Mouse (Mus musculus) neural tube, embryonic 15.5 days (tissue): ENCODE data around the gene Slain2. TPM values are rescaled to one million over a fixed set of nuclear protein-coding genes. Genes with fewer than 3 reads are reported as not detected.
"Not testable (repeated sequence)": the region's sequence is repeated elsewhere in the genome, so short reads cannot be mapped to it uniquely, and the experiment has no call there.

Experiments used
- ATAC-seq: fragments of 200-750 bp; cut with Nextera tagmentation; 2 replicates; pipeline ENCODE4 v1.8.0; 2017; ENCODE audit warnings: mild to moderate bottlenecking, moderate TSS enrichment, moderate library complexity; ENCODE audit not compliant: low FRiP score
- H3K27ac ChIP-seq: fragments of 300-500 bp; sonication (generic); replicated peaks from 2 replicates; pipeline ENCODE4 v1.5.1; 2015; ENCODE audit warnings: mild to moderate bottlenecking, inconsistent platforms
- H3K27me3 ChIP-seq: fragments of 300-500 bp; sonication (generic); replicated peaks from 2 replicates; pipeline ENCODE4 v1.6.1; 2015; ENCODE audit warnings: inconsistent platforms
- H3K36me3 ChIP-seq: fragments of 300-500 bp; sonication (generic); 2 replicates; pipeline ENCODE4 v1.6.1; 2015; ENCODE audit warnings: inconsistent platforms
- H3K4me1 ChIP-seq: fragments of 300-500 bp; sonication (generic); 2 replicates; pipeline ENCODE4 v1.6.1; 2015; ENCODE audit warnings: inconsistent platforms
- H3K4me2 ChIP-seq: fragments of 300-500 bp; sonication (generic); 2 replicates; pipeline ENCODE4 v1.6.1; 2015; ENCODE audit warnings: inconsistent platforms, mild to moderate bottlenecking, moderate library complexity
- H3K4me3 ChIP-seq: fragments of 300-500 bp; sonication (generic); replicated peaks from 2 replicates; pipeline ENCODE4 v1.5.1; 2015; ENCODE audit warnings: mild to moderate bottlenecking, inconsistent platforms
- H3K9ac ChIP-seq: fragments of 300-500 bp; sonication (generic); replicated peaks from 2 replicates; pipeline ENCODE4 v1.6.1; 2015; ENCODE audit warnings: mild to moderate bottlenecking, inconsistent platforms
- H3K9me3 ChIP-seq: fragments of 300-500 bp; sonication (generic); replicated peaks from 2 replicates; pipeline ENCODE4 v1.6.1; 2016; ENCODE audit warnings: inconsistent platforms
- WGBS: fragments of 180-500 bp; shearing (Covaris S2); methylation state at CpG from one replicate; pipeline ENCODE4 v1.1.7; 2015; ENCODE audit warnings: mixed read lengths; 5-methylcytosine and 5-hydroxymethylcytosine counted together
- polyA plus RNA-seq: library from polyadenylated mRNA; unstranded; fragments of >200 nt; fragmentation: Nextera tagmentation; extraction: Ambion mirVana; gene quantifications from 2 replicates; pipeline ENCODE4 v1.2.1, GENCODE M21; 2015

Slain2 gene
- polyA plus RNA-seq, 1 experiment from 2014 or later = 15.3 TPM

DNA sequence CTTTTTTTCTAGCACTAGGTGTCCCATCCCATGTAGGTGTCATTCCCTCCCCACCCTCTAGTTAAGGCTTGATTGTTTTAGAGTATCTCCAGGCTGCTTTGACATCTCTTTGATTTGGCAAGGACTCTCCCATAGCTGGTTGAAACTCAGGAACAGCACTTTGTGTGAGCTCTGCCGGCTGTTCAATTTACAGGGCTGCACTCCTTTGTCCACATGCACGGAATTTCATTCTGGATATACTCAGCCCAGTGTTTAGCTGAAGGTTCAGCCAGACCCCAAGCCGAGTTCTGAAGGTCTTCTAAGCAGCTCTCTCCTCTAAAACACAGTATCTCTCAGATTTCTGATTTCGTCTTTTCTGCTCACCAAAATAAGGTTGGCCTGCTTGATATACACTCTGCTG lies 58.3 kb downstream of the Slain2 start:
- Histone ChIP-seq H3K4me1 (no peaks in the 10 kb centered on the region), H3K4me2 (no peak overlapping the region), H3K4me3 (no peak overlapping the region), H3K36me3 (peaks cover 42% of the 10 kb centered on the region), H3K9me3 (no peaks in the 10 kb centered on the region), H3K27ac (0 out of 2 replicates have a peak overlapping the region, but pooled peaks have one; percentile 18), H3K9ac (no peak overlapping the region), H3K27me3 (no peaks in the 10 kb centered on the region)
- no peak for ATAC-seq
- 67% methylated on average over 4 of the region's 4 CpGs for WGBS

DNA sequence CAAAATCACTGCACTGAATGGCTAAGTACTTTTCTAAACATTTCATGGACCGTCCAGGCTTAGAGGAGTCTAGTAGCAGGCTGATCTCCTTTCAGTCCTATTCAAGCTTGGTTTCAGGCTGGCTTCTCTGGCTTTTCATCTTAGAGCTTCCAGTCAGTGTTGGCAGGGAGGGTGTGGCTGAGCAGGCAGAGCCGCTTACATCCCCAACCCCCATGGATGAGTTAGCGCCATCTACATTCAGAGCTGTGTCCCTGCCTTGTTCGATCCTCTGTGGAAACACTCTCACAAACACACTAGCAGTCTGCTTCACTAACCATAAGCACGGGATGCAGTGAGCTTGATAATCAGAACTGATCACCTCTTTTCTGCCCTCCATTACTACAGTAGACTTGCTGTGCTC lies 58.8 kb downstream of the Slain2 start:
- 64% methylated on average over 5 of the region's 5 CpGs for WGBS
- Histone ChIP-seq H3K27me3 (no peaks in the 10 kb centered on the region), H3K4me3 (no peak overlapping the region), H3K36me3 (peaks cover 42% of the 10 kb centered on the region), H3K4me1 (no peaks in the 10 kb centered on the region), H3K27ac (0 out of 2 replicates have a peak overlapping the region, but pooled peaks have one; percentile 18), H3K4me2 (no peak overlapping the region), H3K9me3 (no peaks in the 10 kb centered on the region), H3K9ac (no peak overlapping the region)
- no peak for ATAC-seq

DNA sequence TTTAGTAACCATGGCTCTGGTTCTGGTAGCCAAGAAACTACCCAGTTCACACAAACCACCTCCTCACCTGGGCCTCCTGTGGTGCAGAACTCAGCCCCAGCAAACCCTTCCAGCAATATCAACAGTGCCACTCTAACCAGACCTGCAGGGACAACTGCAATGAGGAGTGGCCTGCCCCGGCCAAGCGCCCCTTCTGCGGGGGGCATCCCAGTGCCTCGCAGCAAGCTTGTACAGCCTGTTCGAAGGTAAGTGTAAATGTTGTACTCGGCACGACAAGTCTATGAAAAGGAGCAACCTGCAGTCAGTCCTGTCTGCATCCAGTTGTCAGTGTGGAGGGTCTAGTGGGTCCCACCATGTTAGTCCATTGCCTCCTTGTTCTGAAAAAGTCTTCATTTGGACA lies 60.5 kb downstream of the Slain2 start, which contains the start of gene Gm10135:
Gene Gm10135, minus strand, starts transcription at position 101 of the 400 bp plus-strand sequence.
- 96% methylated on average over 7 of the region's 7 CpGs for WGBS
- ATAC-seq = no peak
- Histone ChIP-seq H3K4me3 (no peak within 1 kb of the TSS), H3K9ac (no peak within 1 kb of the TSS), H3K27ac (no peak within 1 kb of the TSS), H3K27me3 (no peaks in the 10 kb centered on the region), H3K9me3 (no peaks in the 10 kb centered on the region), H3K36me3 (peaks cover 36% of the 10 kb centered on the region), H3K4me1 (no peaks in the 10 kb centered on the region), H3K4me2 (no peak within 1 kb of the TSS)

DNA sequence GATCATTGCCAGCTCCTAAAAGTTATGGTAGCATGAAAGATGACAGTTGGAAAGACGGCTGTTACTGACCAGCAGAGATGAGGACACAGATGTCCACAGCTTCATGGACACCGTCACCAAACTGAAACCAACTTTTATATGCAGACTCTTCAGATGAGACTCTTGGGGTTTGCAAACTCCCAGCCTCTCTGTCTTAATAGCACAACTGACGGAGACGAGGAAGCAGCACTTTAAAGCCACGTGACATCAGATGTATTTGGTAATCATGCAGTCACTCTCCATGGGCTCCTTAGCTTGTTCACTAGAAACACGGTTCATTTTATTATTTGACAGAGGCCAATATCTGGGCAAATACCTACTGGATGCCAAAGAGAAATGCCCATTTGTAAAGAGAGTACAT lies 61.9 kb downstream of the Slain2 start:
- no peaks in the 10 kb centered on the region for H3K27me3 ChIP-seq
- H3K4me3 ChIP-seq = no peak overlapping the region
- no peak overlapping the region for H3K4me2 ChIP-seq
- H3K4me1 ChIP-seq = no peaks in the 10 kb centered on the region
- 69% methylated on average over 6 of the region's 6 CpGs for WGBS
- peaks cover 38% of the 10 kb centered on the region for H3K36me3 ChIP-seq
- H3K9me3 ChIP-seq = no peaks in the 10 kb centered on the region
- no peak overlapping the region for H3K9ac ChIP-seq
- ATAC-seq = no peak
- H3K27ac ChIP-seq = no peak overlapping the region

DNA sequence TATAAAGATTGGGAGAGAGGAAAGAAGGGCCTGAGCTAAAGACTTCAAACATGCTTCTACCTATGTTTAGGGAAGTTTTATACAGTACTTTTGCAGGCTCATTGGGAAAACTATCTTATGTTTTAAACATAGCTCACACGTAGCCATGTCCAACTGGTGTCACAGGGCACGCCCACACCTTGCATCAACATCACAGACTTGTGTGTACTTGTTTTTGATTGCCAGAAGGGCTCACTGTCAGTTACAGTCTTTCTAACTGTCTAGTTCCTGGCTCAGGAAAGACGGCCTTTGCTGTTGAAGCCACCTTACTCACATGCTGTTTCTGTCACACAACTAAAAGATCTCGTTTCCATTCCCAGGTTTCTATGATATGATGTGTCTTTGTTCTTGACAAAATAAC lies 62.4 kb downstream of the Slain2 start:
- no peak for ATAC-seq
- no peaks in the 10 kb centered on the region for H3K9me3 ChIP-seq
- WGBS = 94% methylated on average over 4 of the region's 4 CpGs
- peaks cover 36% of the 10 kb centered on the region for H3K36me3 ChIP-seq
- no peaks in the 10 kb centered on the region for H3K27me3 ChIP-seq
- H3K4me3 ChIP-seq = no peak overlapping the region
- no peaks in the 10 kb centered on the region for H3K4me1 ChIP-seq
- no peak overlapping the region for H3K9ac ChIP-seq
- H3K27ac ChIP-seq = no peak overlapping the region
- H3K4me2 ChIP-seq = no peak overlapping the region

DNA sequence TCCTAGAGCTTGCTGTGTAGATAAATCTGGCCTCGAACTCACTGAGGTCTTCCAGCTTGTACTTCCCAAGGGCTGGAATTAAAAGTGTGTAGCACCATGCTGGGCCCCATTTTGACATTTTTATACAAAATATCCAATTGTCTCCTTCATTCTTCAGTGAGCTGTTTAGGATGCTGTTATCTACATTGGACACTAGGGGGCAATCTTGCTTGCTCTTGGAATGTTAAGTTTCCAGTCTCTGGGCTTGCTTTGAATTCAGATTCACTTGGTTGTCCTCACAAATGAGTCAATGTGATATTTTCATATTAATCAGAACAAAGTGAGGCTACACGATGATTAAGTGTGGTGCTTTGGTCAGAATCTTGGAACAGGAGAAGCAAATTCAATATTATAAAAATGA lies 70.0 kb downstream of the Slain2 start:
- Histone ChIP-seq H3K36me3 (peaks cover 4% of the 10 kb centered on the region; the same call in 1 of the 2 replicates), H3K27ac (no peak overlapping the region), H3K27me3 (no peaks in the 10 kb centered on the region), H3K4me3 (no peak overlapping the region), H3K9ac (no peak overlapping the region), H3K9me3 (no peaks in the 10 kb centered on the region), H3K4me1 (no peaks in the 10 kb centered on the region), H3K4me2 (no peak overlapping the region)
- WGBS = 4% methylated on average over 2 of the region's 2 CpGs
- ATAC-seq = peak; percentile 20; the same call in 1 of the 2 replicates

DNA sequence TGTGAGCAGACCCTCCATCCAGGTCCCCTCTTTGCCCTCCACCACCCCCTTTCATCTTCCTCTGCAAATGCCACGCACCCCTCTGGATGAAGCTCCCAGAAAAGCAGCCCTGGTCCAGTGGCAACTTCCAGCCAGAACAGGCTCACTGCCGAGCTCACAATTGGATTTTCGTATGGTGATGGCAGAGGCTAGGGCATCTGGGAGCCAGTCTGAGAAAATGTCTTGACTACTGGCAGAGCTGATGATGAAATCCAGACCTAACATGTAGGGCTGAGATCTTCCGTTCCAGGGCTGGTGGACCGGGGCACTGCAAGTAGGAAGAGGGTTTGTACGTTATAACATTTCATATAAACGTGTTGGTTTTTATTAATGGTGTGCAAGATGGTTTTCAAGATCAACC lies 73.7 kb downstream of the Slain2 start:
- H3K27me3 ChIP-seq = no peaks in the 10 kb centered on the region
- no peaks in the 10 kb centered on the region for H3K9me3 ChIP-seq
- H3K4me3 ChIP-seq = no peak overlapping the region
- H3K4me2 ChIP-seq = no peak overlapping the region
- 88% methylated on average over 7 of the region's 7 CpGs for WGBS
- no peak for ATAC-seq
- no peak overlapping the region for H3K9ac ChIP-seq
- H3K27ac ChIP-seq = no peak overlapping the region
- H3K4me1 ChIP-seq = peaks cover 2% of the 10 kb centered on the region; the same call in 1 of the 2 replicates
- no peaks in the 10 kb centered on the region for H3K36me3 ChIP-seq

DNA sequence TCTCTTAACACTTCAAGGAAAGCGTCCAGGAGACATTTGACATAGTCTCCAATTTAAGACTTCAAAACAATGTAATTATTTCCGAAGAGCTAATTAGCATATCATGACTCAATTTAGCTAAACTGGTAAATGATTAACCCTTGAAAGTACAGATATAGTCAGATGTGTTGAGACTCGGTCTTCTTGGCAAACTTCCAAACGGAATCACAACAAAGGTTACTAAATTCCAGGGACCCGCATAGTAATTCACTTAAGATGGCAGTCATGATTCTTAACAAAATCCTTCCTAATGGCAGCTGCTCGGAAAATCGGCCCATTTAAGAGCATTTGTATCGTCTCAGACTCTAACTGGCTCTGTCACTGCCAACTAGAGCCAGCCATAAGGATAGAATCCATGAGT lies 75.7 kb downstream of the Slain2 start:
- no peak overlapping the region for H3K4me3 ChIP-seq
- no peak for ATAC-seq
- H3K36me3 ChIP-seq = no peaks in the 10 kb centered on the region
- no peaks in the 10 kb centered on the region for H3K27me3 ChIP-seq
- H3K4me2 ChIP-seq = no peak overlapping the region
- no peak overlapping the region for H3K9ac ChIP-seq
- H3K4me1 ChIP-seq = peaks cover 2% of the 10 kb centered on the region; the same call in 1 of the 2 replicates
- no peaks in the 10 kb centered on the region for H3K9me3 ChIP-seq
- WGBS = 56% methylated on average over 8 of the region's 8 CpGs
- no peak overlapping the region for H3K27ac ChIP-seq

DNA sequence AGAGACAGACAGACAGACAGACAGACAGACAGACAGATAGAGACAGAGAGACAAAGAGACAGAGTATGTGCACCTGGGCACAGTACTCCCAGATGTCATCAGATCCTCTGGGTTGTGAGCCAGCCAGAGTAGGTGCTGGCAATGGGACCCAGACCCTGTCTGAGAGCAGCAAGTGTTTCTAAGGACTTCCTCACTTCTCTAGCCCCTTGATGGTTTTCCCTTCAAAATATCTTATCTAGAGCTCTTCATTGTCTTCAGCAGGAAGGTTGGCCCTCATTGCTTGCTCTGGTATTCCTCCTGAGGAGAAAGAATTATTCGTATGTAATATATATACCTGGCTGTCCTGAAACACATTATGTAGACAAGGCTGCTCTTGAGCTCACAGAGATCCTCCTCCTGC lies 78.4 kb downstream of the Slain2 start:
- no peak for ATAC-seq
- 93% methylated on average over 1 of the region's 1 CpGs for WGBS
- no peak overlapping the region for H3K4me3 ChIP-seq
- H3K4me1 ChIP-seq = peaks cover 7% of the 10 kb centered on the region; the same call in 1 of the 2 replicates
- no peak overlapping the region for H3K4me2 ChIP-seq
- H3K9ac ChIP-seq = no peak overlapping the region
- H3K36me3 ChIP-seq = no peaks in the 10 kb centered on the region
- H3K9me3 ChIP-seq = no peaks in the 10 kb centered on the region
- H3K27ac ChIP-seq = no peak overlapping the region
- H3K27me3 ChIP-seq = no peaks in the 10 kb centered on the region

DNA sequence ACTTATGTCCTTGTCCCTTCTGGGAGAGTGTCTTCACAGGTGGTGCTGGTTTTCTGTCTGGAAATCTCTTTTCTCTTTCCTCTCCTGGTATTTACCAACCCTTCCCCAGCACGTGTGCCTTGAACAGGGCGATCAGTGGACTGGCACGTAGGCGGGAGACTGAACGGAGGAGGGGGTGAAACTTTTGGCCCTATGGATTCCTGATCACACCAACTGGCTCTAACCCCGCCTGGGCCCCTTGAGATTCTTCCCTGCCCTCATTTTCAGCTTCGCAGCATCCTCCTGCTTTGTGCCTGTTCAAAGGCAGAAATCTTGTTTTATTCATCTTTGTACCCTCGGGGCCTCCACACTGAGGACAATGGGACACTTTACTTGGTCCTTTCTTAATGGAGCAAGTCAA lies 80.3 kb downstream of the Slain2 start:
- H3K36me3 ChIP-seq = no peaks in the 10 kb centered on the region
- no peak overlapping the region for H3K4me3 ChIP-seq
- WGBS = 35% methylated on average over 8 of the region's 8 CpGs
- ATAC-seq = no peak
- no peak overlapping the region for H3K9ac ChIP-seq
- H3K27me3 ChIP-seq = no peaks in the 10 kb centered on the region
- H3K4me1 ChIP-seq = peaks cover 7% of the 10 kb centered on the region; the same call in 1 of the 2 replicates
- H3K9me3 ChIP-seq = no peaks in the 10 kb centered on the region
- 0 out of 2 replicates have a peak overlapping the region, but pooled peaks have one; percentile 6 for H3K27ac ChIP-seq
- no peak overlapping the region for H3K4me2 ChIP-seq

DNA sequence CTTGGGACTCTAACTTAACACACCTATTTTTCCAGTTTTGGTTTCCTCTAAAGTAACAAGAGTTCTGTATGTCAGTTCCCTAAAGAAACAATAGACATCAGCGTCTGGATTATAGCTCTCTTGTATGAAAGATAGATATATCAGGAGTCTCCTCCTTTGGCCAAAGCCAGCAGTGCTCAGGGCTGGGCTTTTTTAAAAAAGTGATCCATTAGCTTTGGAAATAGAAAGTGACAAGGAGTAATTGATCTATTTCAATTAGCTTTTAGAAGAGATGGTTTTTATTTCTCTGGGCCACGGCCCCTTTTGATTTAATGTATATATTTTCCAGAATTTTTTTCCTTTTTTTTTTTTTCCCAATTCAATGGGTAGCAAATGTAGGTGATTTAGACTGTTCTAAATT lies 80.8 kb downstream of the Slain2 start:
- WGBS = 49% methylated on average over 2 of the region's 2 CpGs
- Histone ChIP-seq H3K36me3 (no peaks in the 10 kb centered on the region), H3K9ac (no peak overlapping the region), H3K27me3 (no peaks in the 10 kb centered on the region), H3K4me3 (no peak overlapping the region), H3K4me2 (no peak overlapping the region), H3K4me1 (peaks cover 5% of the 10 kb centered on the region; the same call in 1 of the 2 replicates), H3K9me3 (no peaks in the 10 kb centered on the region), H3K27ac (no peak overlapping the region)
- no peak for ATAC-seq

DNA sequence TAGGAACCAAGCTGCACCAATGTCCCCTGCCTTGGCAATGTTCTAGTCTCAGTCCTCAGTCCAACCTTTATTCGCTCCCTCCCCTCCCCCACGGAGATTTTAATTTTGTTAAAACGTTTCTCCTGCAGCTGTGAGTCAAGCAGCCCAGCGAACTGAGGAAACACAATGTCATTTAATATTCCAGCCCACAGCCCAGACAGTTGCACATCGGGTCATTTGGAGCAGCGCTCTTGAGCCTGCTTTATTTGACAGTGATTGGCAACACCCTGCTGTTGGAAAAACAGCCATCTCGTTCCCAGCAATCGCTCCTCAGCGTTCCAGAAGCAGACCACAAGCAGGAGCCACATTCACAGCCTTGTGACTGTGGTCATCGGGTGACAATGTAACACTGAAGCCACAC lies 81.3 kb downstream of the Slain2 start:
- WGBS = 33% methylated on average over 10 of the region's 10 CpGs
- Histone ChIP-seq H3K9me3 (no peaks in the 10 kb centered on the region), H3K36me3 (no peaks in the 10 kb centered on the region), H3K27ac (no peak overlapping the region), H3K9ac (no peak overlapping the region), H3K27me3 (no peaks in the 10 kb centered on the region), H3K4me1 (peaks cover 4% of the 10 kb centered on the region; the same call in 1 of the 2 replicates), H3K4me2 (no peak overlapping the region), H3K4me3 (no peak overlapping the region)
- ATAC-seq = no peak

DNA sequence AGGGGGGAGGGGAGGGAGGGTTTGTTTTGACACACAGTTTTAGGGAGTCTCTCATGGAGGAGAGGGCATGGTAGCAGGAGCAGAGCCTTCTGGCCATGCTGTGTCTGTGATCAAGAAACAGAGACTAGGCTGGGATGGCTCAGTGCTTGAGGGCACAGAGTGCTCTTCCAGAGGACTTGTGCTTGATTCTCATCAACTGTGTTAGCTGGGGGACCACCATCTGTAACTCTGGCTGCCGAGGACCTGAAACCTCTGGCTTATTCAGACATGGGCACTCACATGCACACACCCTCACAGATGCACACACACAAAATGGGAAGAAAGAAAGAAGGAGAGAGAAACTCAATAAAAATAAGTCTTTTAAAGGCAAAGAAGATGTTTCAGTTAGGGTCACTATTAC lies 84.4 kb downstream of the Slain2 start:
- not testable (repeated sequence) for H3K4me2 ChIP-seq, H3K4me3 ChIP-seq, H3K9ac ChIP-seq, H3K36me3 ChIP-seq, H3K27ac ChIP-seq, ATAC-seq, H3K27me3 ChIP-seq, H3K9me3 ChIP-seq, H3K4me1 ChIP-seq
- WGBS = 95% methylated on average over 1 of the region's 1 CpGs
